Mouse (Mus musculus) stomach, postnatal 0 days (tissue): ENCODE data around the gene Fxyd5. TPM values are rescaled to one million over a fixed set of nuclear protein-coding genes. Genes with fewer than 3 reads are reported as not detected.
A peak's percentile ranks its signal among the peaks of the same experiment; 100 is the strongest.

Source experiments
- ATAC-seq: fragments of 200-750 bp; cut with Nextera tagmentation; 2 replicates; pipeline ENCODE4 v1.8.0; 2017; ENCODE audit not compliant: low FRiP score, low TSS enrichment
- DNase-seq: peaks from one replicate; pipeline ENCODE4 v3.0.0-alpha.2; 2016; ENCODE audit warnings: low spot score
- H3K27ac ChIP-seq: fragments of 300-500 bp; sonication (generic); replicated peaks from 2 replicates; pipeline ENCODE4 v1.5.1; 2014; ENCODE audit warnings: mild to moderate bottlenecking, control low read depth
- H3K27me3 ChIP-seq: fragments of 300-500 bp; sonication (generic); 2 replicates; pipeline ENCODE4 v1.6.1; 2014; ENCODE audit warnings: low read length; ENCODE audit not compliant: control insufficient read depth, insufficient read depth
- H3K36me3 ChIP-seq: fragments of 300-500 bp; sonication (generic); 2 replicates; pipeline ENCODE4 v1.6.1; 2014; ENCODE audit warnings: low read length, mixed read lengths; ENCODE audit not compliant: control insufficient read depth, insufficient read depth
- H3K4me1 ChIP-seq: fragments of 300-500 bp; sonication (generic); replicated peaks from 2 replicates; pipeline ENCODE4 v1.6.1; 2014; ENCODE audit warnings: antibody characterized with exemption; ENCODE audit not compliant: control insufficient read depth, insufficient read depth
- H3K4me2 ChIP-seq: fragments of 300-500 bp; sonication (generic); replicated peaks from 2 replicates; pipeline ENCODE4 v1.6.1; 2014; ENCODE audit warnings: low read depth, mild to moderate bottlenecking, control low read depth, moderate library complexity
- H3K4me3 ChIP-seq: fragments of 300-500 bp; sonication (generic); 2 replicates; pipeline ENCODE4 v1.5.1; 2014; ENCODE audit warnings: low read depth, low read length, control low read depth
- H3K9ac ChIP-seq: fragments of 300-500 bp; sonication (generic); 2 replicates; pipeline ENCODE4 v1.6.1; 2014; ENCODE audit warnings: mild to moderate bottlenecking, low read length, control low read depth, mixed read lengths
- H3K9me3 ChIP-seq: fragments of 300-500 bp; sonication (generic); 2 replicates; pipeline ENCODE4 v1.6.1; 2016; ENCODE audit warnings: low read length; ENCODE audit not compliant: control insufficient read depth
- CTCF ChIP-seq: IDR thresholded peaks from 2 replicates; pipeline ENCODE4 v1.5.1; 2016; ENCODE audit warnings: antibody characterized with exemption, low read depth, mild to moderate bottlenecking, moderate library complexity
- EP300 ChIP-seq: optimal IDR thresholded peaks from 2 replicates; pipeline ENCODE3; 2016; ENCODE audit warnings: antibody characterized with exemption
- WGBS: fragments of 180-500 bp; shearing (Covaris S2); extraction: QIAGEN DNeasy Blood & Tissue Kit; methylation state at CpG from one replicate; pipeline ENCODE4 v1.1.7; 2014; 5-methylcytosine and 5-hydroxymethylcytosine counted together
- polyA plus RNA-seq: library from polyadenylated mRNA; unstranded; fragments of >200 nt; fragmentation: Nextera tagmentation; extraction: Ambion mirVana; gene quantifications from 2 replicates; pipeline ENCODE4 v1.2.1, GENCODE M21; 2015

Fxyd5 gene
- polyA plus RNA-seq, 1 experiment from 2014 or later = 16.0 TPM

DNA sequence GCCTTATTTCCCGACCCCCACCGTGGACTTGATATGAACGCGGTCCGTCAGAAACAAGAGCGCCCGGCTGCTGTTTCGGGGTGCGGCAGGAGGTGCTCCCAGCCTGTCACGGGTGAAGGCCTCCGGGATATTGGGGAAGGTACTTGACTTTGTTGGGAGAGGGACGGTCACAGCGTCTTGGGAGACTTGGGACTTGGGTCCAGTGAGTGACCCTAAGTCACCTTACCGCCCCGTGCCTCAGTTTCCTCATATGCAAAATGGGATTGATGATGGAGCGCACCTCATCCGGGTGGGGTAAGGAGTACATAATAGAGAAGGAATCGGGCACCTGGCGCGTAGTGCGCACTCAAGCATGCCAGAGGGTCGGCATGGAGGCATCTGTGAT is 10.0 kb upstream of the Fxyd5 start:
- Histone ChIP-seq H3K9me3 (no peaks in the 10 kb centered on the region), H3K4me3 (0 out of 2 replicates have a peak overlapping the region, but pooled peaks have one; percentile 39), H3K4me2 (peak overlapping the region; percentile 54), H3K36me3 (no peaks in the 10 kb centered on the region), H3K9ac (0 out of 2 replicates have a peak overlapping the region, but pooled peaks have one; percentile 4), H3K4me1 (peaks cover 3% of the 10 kb centered on the region), H3K27me3 (0 out of 2 replicates have a peak, but pooled peaks cover 3% of the 10 kb centered on the region), H3K27ac (no peak overlapping the region)
- no peak for DNase-seq
- no peak for TF ChIP-seq CTCF
- TF ChIP-seq EP300 = no peak
- WGBS = 20% methylated on average over 22 of the region's 22 CpGs
- no peak for ATAC-seq

DNA sequence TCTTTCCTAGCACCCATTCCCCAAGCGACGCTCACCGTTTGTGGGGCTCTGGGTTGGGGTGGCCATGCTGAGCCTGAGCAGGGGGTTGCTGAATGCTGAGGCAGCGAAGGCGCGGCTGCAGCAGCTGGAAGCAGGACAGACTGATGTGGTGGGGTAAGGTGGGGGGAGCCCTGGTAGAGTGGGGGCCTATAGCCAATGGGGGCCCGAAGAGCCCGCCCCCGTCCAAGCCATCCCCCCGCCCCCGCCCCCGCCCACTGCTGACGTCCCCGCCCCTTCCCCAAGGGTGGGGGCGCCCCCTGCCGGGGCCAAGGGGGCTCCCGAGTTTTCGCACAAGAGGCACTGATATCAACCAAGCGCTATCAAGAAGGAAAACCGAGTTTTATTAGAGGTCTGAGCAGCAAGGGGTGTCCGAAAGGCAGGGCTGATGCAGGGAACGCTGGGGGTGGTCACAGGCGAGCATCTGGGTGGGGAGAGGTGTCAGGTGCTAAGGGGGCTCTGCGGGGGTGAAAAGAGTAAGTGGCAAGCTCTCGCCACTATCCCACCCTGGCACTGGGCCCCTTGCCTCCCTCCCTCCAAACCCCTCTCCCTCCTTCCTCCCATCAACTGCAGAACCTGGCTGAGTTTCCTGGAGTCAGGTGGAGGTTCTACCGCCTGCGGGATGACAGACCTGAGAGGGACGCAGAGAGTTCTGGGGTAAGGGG is 9.2 kb upstream of the Fxyd5 start, which contains the start of gene Fxyd7:
Gene Fxyd7, minus strand, starts transcription at position 147 of the 701 bp plus-strand sequence.
- no peaks in the 10 kb centered on the region for H3K9me3 ChIP-seq
- H3K4me3 ChIP-seq = 0 out of 2 replicates have a peak within 1 kb of the TSS, but pooled peaks have one; percentile 2
- H3K9ac ChIP-seq = no peak within 1 kb of the TSS
- H3K4me2 ChIP-seq = peak within 1 kb of the TSS; percentile 54
- no peaks in the 10 kb centered on the region for H3K36me3 ChIP-seq
- DNase-seq = no peak
- ATAC-seq = no peak
- H3K4me1 ChIP-seq = peaks cover 3% of the 10 kb centered on the region
- 0 out of 2 replicates have a peak, but pooled peaks cover 3% of the 10 kb centered on the region for H3K27me3 ChIP-seq
- 6% methylated on average over 26 of the region's 28 CpGs for WGBS
- TF ChIP-seq CTCF = no peak
- no peak for TF ChIP-seq EP300
- no peak within 1 kb of the TSS for H3K27ac ChIP-seq

DNA sequence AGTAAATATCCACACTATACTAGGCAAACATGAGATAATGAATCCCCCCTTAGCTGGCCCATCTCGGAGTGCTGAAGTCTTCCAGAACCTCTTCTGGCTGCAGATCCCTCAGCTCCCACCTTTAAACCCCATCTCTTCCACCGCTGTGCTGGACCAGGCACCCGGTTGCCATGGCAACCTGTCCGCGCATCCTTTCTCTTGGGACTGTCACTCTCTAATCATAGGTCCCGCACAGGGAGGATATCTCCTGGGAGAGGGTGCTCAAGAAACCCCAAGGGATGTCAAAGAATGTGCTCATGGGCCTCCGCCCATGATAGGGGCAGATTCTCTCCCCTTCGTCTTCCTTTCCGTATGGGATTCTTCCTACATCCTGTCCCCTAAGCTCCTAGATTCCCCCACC is 8.6 kb upstream of the Fxyd5 start:
- H3K4me1 ChIP-seq = peaks cover 3% of the 10 kb centered on the region
- H3K27me3 ChIP-seq = 0 out of 2 replicates have a peak, but pooled peaks cover 3% of the 10 kb centered on the region
- peak overlapping the region; percentile 34 for H3K4me2 ChIP-seq
- no peak overlapping the region for H3K27ac ChIP-seq
- no peaks in the 10 kb centered on the region for H3K36me3 ChIP-seq
- no peak for ATAC-seq
- no peak for DNase-seq
- 6% methylated on average over 9 of the region's 9 CpGs for WGBS
- no peak for TF ChIP-seq EP300
- no peak for TF ChIP-seq CTCF
- 0 out of 2 replicates have a peak overlapping the region, but pooled peaks have one; percentile 2 for H3K4me3 ChIP-seq
- H3K9me3 ChIP-seq = no peaks in the 10 kb centered on the region
- no peak overlapping the region for H3K9ac ChIP-seq

DNA sequence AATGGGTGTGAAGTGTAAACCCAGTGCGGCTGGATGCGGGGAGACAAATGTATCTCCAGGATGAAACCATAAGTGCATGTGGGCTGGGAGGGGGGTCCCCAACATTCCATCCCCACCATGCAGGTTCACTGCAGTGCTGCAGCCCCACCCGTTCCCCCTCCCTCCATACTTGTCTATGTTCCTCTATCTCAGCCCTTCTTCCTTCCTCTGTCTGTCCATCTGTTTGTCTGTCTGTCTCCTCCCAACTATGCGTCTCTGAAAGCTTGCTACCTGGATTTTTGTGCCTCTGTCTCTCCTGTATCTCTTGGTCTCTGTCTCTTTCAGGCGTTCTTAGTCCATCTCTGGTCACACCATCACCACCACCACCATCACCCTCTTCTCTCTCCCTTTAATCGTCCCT is 8.2 kb upstream of the Fxyd5 start:
- Histone ChIP-seq H3K27me3 (0 out of 2 replicates have a peak, but pooled peaks cover 3% of the 10 kb centered on the region), H3K9me3 (no peaks in the 10 kb centered on the region), H3K36me3 (no peaks in the 10 kb centered on the region), H3K4me1 (peaks cover 3% of the 10 kb centered on the region), H3K4me3 (0 out of 2 replicates have a peak overlapping the region, but pooled peaks have one; percentile 2), H3K4me2 (peak overlapping the region; percentile 35), H3K27ac (no peak overlapping the region), H3K9ac (no peak overlapping the region)
- WGBS = 7% methylated on average over 6 of the region's 6 CpGs
- TF ChIP-seq EP300 = no peak
- no peak for TF ChIP-seq CTCF
- ATAC-seq (no peak), DNase-seq (no peak)

DNA sequence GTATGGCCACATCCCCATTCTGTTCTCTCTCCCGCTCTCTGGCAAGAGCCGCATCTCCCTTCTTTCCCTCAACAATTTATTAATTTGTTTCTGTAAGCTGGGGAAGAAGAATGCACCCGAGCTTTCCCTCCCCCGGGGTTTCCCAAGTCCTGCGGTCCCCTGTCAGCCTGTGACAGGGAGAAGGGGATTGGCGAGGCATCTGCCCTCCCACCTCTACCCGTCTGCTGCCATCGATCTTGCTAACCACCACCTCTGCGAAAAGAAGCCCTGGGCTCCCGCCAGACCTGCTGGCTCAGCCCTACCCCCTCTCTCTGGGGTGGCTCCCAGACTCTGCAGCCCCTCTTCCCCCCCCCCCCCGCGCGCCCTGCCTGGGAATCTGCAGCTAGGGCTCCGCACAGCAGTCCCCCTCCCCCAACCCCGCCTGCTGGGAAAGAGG is 7.6 kb upstream of the Fxyd5 start:
- DNase-seq = no peak
- no peaks in the 10 kb centered on the region for H3K36me3 ChIP-seq
- H3K4me2 ChIP-seq = peak overlapping the region; percentile 35
- no peak overlapping the region for H3K27ac ChIP-seq
- peak overlapping the region; percentile 15; the same call in 1 of the 2 replicates for H3K4me3 ChIP-seq
- H3K9ac ChIP-seq = 0 out of 2 replicates have a peak overlapping the region, but pooled peaks have one; percentile 4
- 0 out of 2 replicates have a peak, but pooled peaks cover 3% of the 10 kb centered on the region for H3K27me3 ChIP-seq
- peaks cover 3% of the 10 kb centered on the region for H3K4me1 ChIP-seq
- H3K9me3 ChIP-seq = no peaks in the 10 kb centered on the region
- ATAC-seq = no peak
- no peak for TF ChIP-seq EP300
- no peak for TF ChIP-seq CTCF
- 4% methylated on average over 14 of the region's 15 CpGs for WGBS
